Mouse (Mus musculus): ENCODE data around the gene Ddc. TPM values are rescaled to one million over a fixed set of nuclear protein-coding genes. Genes with fewer than 3 reads are reported as not detected.

The Ddc gene
- 4.7 and 6.6 TPM in 2 replicates for polyA plus RNA-seq (2015; fragmentation: Nextera tagmentation; extraction: Ambion mirVana)

DNA sequence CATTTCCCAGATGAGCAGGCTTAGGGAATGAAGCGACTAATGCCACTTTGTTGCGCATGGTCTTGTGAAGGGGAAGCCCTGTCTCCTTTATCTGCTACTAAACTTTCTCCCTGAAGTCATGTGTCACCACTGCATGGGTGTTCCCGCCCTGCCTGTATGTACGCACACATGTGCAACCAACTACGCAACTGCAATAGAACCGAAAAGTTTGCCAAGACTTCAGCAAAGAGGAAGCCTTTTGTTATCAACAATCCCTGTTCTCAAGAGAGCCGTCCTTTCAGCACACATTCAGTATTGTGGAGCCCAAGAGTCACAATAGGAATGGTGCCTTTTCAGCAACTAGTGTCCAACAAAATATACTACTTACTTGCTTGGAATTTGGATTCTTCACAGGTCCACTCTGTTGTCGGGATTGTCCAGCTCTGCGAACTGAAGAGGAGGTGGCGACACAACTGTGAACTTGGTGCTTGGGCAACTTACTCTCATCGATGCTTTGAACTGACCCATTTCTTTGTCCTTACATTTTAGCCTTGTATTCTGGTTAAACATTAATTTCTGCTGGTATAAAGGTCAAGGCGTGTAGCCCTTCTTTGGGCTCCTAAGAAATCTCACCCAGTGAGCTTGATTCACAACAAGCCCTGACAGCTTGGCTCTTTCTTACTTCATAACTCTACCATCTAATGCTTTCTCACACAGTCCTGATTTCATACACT is at the start of gene Ddc:
Gene Ddc, minus strand, starts transcription at position 500 of the 713 bp plus-strand sequence.

DNA sequence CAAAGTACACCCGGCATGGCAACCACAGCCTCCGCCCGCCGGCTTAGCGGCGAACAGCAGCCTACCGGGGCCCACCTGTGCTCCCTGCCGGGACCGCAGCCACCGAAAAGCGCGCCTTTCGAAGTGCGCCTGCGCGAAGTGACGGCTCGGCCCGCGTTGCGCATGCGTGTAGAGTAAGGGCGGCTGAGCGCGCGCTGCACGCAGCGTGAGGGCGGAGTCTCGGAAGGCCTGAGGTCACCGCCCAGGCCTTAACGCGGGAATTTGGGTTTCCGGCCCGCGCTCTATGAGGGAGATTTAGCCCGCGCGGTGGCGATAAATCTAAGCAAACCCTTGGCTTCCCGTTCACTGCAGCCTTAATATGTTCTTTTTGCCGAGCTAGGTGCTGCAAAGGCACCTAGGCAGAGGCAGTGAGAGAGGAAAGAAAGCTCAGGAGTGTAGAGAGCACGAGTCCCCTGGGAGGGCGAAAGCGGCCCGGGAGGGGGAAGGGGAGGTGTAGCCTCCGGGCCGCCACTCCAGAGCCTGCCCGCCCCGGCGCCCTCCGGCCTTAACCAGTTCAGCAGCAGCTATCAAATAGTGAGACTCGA is 89.0 kb downstream of the Ddc start, which contains the start of gene Fignl1:
Gene Fignl1, minus strand, starts transcription at position 143 of the 584 bp plus-strand sequence.

Other genes with a start within 250 kb of the Ddc start
- gene Ikzf1, start 213.1 kb downstream of the Ddc start, polyA plus RNA-seq (2015; fragmentation: Nextera tagmentation; extraction: Ambion mirVana), result 0.52 and 0.83 TPM in 2 replicates
- 5.1 and 5.7 TPM in 2 replicates for gene Fignl1, start 89.2 kb downstream of the Ddc start, polyA plus RNA-seq (2015; fragmentation: Nextera tagmentation; extraction: Ambion mirVana)
- gene Grb10, start 140.5 kb upstream of the Ddc start, polyA plus RNA-seq (2015; fragmentation: Nextera tagmentation; extraction: Ambion mirVana), result 46.5 and 49.7 TPM in 2 replicates

Measured in neural tube, postnatal 0 days (tissue).